Mouse (Mus musculus) small intestine, adult 10 weeks (tissue): ENCODE measurements around the gene Gm14139. TPM values are rescaled to one million over a fixed set of nuclear protein-coding genes. Genes with fewer than 3 reads are reported as not detected.

Experiments
- polyA plus RNA-seq: library from polyadenylated mRNA; stranded (reverse); fragments of 350-450 nt; fragmentation: Illumina TruSeq; extraction: RNeasy Lipid Tissue Mini Kit (QIAGEN cat#74804); gene quantifications from one replicate; pipeline ENCODE4 v1.2.3, GENCODE M21; 2014; ENCODE audit warnings: low replicate concordance

Gm14139 gene
- polyA plus RNA-seq = not detected

GRCm38 (mm10) chr2:150181570-150181999 lies at the start of gene Gm14139:
Gm14139 (plus strand) TSS chr2:150181755.

GRCm38 (mm10) chr2:150136435-150136897 lies 45.1 kb upstream of the Gm14139 start, which contains the start of gene Zfp120:
Zfp120 (minus strand) TSS chr2:150136708.

GRCm38 (mm10) chr2:150179579-150179978 lies 2.0 kb upstream of the Gm14139 start, which contains the start of gene Gm10770:
Gm10770 (minus strand) TSS chr2:150179679.

GRCm38 (mm10) chr2:150217600-150218362 lies 36.2 kb downstream of the Gm14139 start, which contains the start of gene Zfp937:
Zfp937 (plus strand) TSS chr2:150218073.

Other genes starting within 250 kb of the Gm14139 start
- gene Zfp120, start 45.0 kb upstream of the Gm14139 start, polyA plus RNA-seq = 57.8 TPM
- gene Gm10770, start 2.1 kb upstream of the Gm14139 start, polyA plus RNA-seq = not detected
- gene Zfp937, start 36.3 kb downstream of the Gm14139 start, polyA plus RNA-seq = 45.8 TPM
- gene Gm21994, start 73.8 kb downstream of the Gm14139 start, polyA plus RNA-seq = 23.4 TPM
- gene Gm14124, start 75.8 kb downstream of the Gm14139 start, polyA plus RNA-seq = not detected
- 3.2 TPM for gene Gm10130, start 141.9 kb downstream of the Gm14139 start, polyA plus RNA-seq
- 22.3 TPM for gene 3300002I08Rik, start 181.0 kb downstream of the Gm14139 start, polyA plus RNA-seq